Mouse (Mus musculus) C2C12 (cell line): ENCODE measurements around the gene Srrm3.

Source experiments
- CEBPB ChIP-seq: IDR thresholded peaks from one replicate; pipeline ENCODE4 v1.6.1; 2011; ENCODE audit warnings: low read depth, mild to moderate bottlenecking, control low read depth, moderate library complexity
- CTCF ChIP-seq: IDR thresholded peaks from one replicate; pipeline ENCODE4 v1.5.1; 2011; ENCODE audit not compliant: control insufficient read depth, insufficient read depth, insufficient read length
- MAX ChIP-seq: IDR thresholded peaks from one replicate; pipeline ENCODE4 v1.6.1; 2011; ENCODE audit warnings: mild to moderate bottlenecking, control low read depth
- MYOD1 ChIP-seq: IDR thresholded peaks from one replicate; pipeline ENCODE4 v1.6.1; 2011; ENCODE audit warnings: low read depth; ENCODE audit not compliant: control insufficient read depth, insufficient read length
- USF1 ChIP-seq: IDR thresholded peaks from one replicate; pipeline ENCODE4 v1.6.1; 2011; ENCODE audit warnings: low read depth, mild to moderate bottlenecking, control low read depth, moderate library complexity

DNA sequence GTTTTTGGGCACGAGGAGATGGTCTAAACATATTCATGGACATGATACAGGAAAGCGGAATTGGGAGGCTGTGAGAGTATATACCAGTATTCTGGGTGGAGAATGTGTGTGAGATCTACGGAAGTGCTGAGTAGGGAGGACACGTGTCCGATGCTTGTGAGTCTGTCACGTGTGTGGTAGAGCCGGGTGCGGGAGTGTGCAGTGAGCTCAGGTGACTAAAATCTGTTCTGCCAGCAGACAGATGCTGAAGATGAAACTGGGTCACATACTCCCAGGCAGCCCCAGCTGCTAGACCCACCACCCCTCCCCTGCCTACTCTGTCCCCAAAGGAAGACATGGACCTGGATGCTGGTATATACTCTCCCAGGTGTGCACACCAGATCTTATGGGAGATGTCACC, 4.0 kb upstream of the Srrm3 start:
- no peak for TF ChIP-seq CTCF
- TF ChIP-seq CEBPB, result no peak
- no peak for TF ChIP-seq MAX
- no peak for TF ChIP-seq USF1
- TF ChIP-seq MYOD1, result no peak
